Mouse (Mus musculus): ENCODE results near the gene Lrch3. TPM values are rescaled to one million over a fixed set of nuclear protein-coding genes. Genes with fewer than 3 reads are reported as not detected.
"Not testable (repeated sequence)": the region's sequence is repeated elsewhere in the genome, so short reads cannot be mapped to it uniquely, and the experiment has no call there.

Gene Lrch3
- polyA plus RNA-seq, 1 experiment from 2014 or later = 51.7 TPM

DNA sequence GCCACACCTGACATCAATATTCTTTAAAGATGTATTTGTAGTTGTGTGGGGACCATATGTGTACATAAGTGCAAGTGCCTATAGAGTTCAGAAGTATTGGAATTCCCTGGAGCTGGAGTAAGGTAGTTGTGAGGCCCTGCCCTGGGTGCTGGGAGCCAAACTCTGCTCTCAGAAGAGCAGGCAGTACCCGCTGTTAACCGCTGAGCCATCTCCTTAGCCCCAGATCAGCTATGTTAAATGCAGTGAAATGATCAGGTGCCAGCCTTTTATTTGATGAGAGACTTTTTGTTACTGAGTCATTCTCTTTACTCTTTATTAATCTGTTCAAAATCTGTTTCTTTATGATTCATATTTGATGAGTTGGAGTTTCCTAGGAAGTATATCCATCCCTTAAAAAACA is 16.0 kb downstream of the Lrch3 start:
- H3K36me3 ChIP-seq (ENCODE audit: control insufficient read depth, insufficient read depth, low read length) = no peaks in the 10 kb centered on the region
- no peaks in the 10 kb centered on the region for H3K27me3 ChIP-seq (ENCODE audit: control insufficient read depth, insufficient read depth, low read length)
- H3K9me3 ChIP-seq (ENCODE audit: control insufficient read depth, low read length) = no peaks in the 10 kb centered on the region
- DNase-seq (no peak), ATAC-seq (ENCODE audit: low FRiP score, low TSS enrichment) (no peak)
- no peak overlapping the region for H3K9ac ChIP-seq (replicated peaks; ENCODE audit: low read length)
- 14% methylated on average over 2 of the region's 2 CpGs for WGBS
- H3K4me1 ChIP-seq (ENCODE audit: control insufficient read depth, insufficient read depth, low read length) = no peaks in the 10 kb centered on the region
- H3K4me2 ChIP-seq (ENCODE audit: low read length) = peak overlapping the region; percentile 21; the same call in 1 of the 2 replicates
- H3K4me3 ChIP-seq (replicated peaks; ENCODE audit: low read depth, low read length) = no peak overlapping the region
- no peak overlapping the region; the same call in 1 of the 2 replicates for H3K27ac ChIP-seq (replicated peaks; ENCODE audit: low read depth, low read length)

DNA sequence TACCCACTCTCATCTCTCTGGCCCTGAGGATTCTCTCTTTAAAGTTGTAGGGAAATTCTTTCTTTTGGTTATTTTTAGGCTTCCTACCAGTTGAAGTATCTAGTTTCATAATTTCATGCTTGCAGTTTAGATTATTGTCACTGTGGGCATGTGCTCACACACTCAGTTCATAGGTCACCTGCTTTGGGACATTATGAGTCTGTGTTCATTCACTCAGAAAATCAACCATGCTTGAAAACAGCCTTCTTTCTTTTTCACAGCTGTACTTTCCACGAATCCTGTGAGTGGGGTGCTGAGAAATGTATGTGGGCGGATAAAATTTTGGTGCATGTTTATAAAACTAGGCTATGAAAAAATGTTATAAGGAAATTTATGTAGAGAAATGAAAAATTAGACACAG is 20.6 kb downstream of the Lrch3 start:
- Histone ChIP-seq H3K4me1 (ENCODE audit: control insufficient read depth, insufficient read depth, low read length) (no peaks in the 10 kb centered on the region), H3K4me3 (replicated peaks; ENCODE audit: low read depth, low read length) (no peak overlapping the region), H3K9me3 (ENCODE audit: control insufficient read depth, low read length) (no peaks in the 10 kb centered on the region), H3K27me3 (ENCODE audit: control insufficient read depth, insufficient read depth, low read length) (no peaks in the 10 kb centered on the region), H3K9ac (replicated peaks; ENCODE audit: low read length) (no peak overlapping the region), H3K4me2 (ENCODE audit: low read length) (no peak overlapping the region), H3K27ac (replicated peaks; ENCODE audit: low read depth, low read length) (no peak overlapping the region), H3K36me3 (ENCODE audit: control insufficient read depth, insufficient read depth, low read length) (no peaks in the 10 kb centered on the region)
- WGBS = 67% methylated on average over 2 of the region's 2 CpGs
- DNase-seq = no peak
- ATAC-seq (ENCODE audit: low FRiP score, low TSS enrichment) = no peak

DNA sequence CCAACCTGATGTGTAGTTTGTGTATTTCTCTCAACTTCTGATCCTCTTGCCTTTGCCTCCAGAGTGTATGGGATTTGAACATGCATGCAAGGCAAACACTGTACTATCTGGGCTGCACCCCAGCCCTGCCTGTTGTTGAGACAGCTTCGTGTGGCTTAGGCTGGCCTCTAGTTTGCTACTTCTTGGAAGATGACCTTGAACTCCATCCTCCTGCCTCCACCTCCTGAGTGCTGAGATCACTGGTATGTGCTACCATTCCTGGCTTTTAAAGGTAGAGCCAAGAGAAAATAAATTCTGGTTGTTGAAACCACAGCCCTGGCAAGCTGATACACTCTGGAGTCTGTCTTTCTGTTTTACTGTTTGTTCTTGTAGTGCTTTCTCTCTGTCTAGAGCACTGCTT is 21.2 kb downstream of the Lrch3 start:
- ATAC-seq (ENCODE audit: low FRiP score, low TSS enrichment) (no peak), DNase-seq (no peak)
- H3K4me3 ChIP-seq (replicated peaks; ENCODE audit: low read depth, low read length) = no peak overlapping the region
- 68% methylated on average over 1 of the region's 1 CpGs for WGBS
- H3K27ac ChIP-seq (replicated peaks; ENCODE audit: low read depth, low read length) = no peak overlapping the region
- H3K27me3 ChIP-seq (ENCODE audit: control insufficient read depth, insufficient read depth, low read length) = no peaks in the 10 kb centered on the region
- H3K9ac ChIP-seq (replicated peaks; ENCODE audit: low read length) = no peak overlapping the region
- no peaks in the 10 kb centered on the region for H3K36me3 ChIP-seq (ENCODE audit: control insufficient read depth, insufficient read depth, low read length)
- H3K4me1 ChIP-seq (ENCODE audit: control insufficient read depth, insufficient read depth, low read length) = no peaks in the 10 kb centered on the region
- no peak overlapping the region for H3K4me2 ChIP-seq (ENCODE audit: low read length)
- H3K9me3 ChIP-seq (ENCODE audit: control insufficient read depth, low read length) = no peaks in the 10 kb centered on the region

DNA sequence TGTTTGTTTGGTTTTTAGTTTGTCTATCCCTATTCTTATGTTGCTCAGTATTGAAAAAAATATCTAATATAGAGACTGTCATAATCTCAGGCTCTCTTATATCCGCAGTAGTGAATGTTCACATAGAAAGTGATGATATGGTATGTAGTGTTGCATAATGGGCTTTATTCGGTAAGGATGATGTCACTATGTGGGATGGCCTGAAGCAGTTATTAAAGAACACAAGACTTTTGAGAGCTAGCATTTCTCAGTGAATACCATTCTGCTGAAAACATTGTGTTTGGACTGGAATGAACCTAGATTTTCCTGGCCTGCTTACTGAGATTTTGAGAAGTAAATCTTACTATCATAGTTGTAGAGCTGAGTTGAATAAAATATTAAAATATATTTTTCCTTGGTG is 23.5 kb downstream of the Lrch3 start:
- no peak overlapping the region for H3K9ac ChIP-seq (replicated peaks; ENCODE audit: low read length)
- no peaks in the 10 kb centered on the region for H3K27me3 ChIP-seq (ENCODE audit: control insufficient read depth, insufficient read depth, low read length)
- no peak overlapping the region for H3K4me3 ChIP-seq (replicated peaks; ENCODE audit: low read depth, low read length)
- ATAC-seq (ENCODE audit: low FRiP score, low TSS enrichment) (no peak), DNase-seq (no peak)
- 85% methylated on average over 2 of the region's 2 CpGs for WGBS
- H3K36me3 ChIP-seq (ENCODE audit: control insufficient read depth, insufficient read depth, low read length) = no peaks in the 10 kb centered on the region
- H3K4me2 ChIP-seq (ENCODE audit: low read length) = no peak overlapping the region
- no peaks in the 10 kb centered on the region for H3K9me3 ChIP-seq (ENCODE audit: control insufficient read depth, low read length)
- no peaks in the 10 kb centered on the region for H3K4me1 ChIP-seq (ENCODE audit: control insufficient read depth, insufficient read depth, low read length)
- no peak overlapping the region for H3K27ac ChIP-seq (replicated peaks; ENCODE audit: low read depth, low read length)

DNA sequence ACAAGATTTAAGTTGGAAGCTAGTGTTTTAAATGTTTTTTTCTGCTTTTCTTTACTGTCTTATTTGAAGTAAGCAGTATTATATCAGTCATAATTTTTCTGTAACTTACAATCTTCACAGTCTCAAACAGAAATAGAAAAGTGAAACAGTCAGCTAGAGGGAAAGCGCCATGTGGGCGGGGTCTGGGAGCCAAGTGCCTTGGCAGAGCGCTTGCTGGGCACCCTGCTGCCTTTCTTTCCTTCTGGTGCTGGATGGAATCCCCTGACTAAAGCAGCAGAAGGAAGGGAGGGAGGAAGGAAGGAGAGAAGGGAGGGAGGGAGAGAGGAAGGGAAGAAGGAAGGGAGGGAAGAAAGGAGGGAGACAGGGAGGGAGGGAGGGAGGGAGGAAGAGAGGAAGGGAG is 25.4 kb downstream of the Lrch3 start:
- ATAC-seq (ENCODE audit: low FRiP score, low TSS enrichment); H3K27ac ChIP-seq (replicated peaks; ENCODE audit: low read depth, low read length); H3K9ac ChIP-seq (replicated peaks; ENCODE audit: low read length); H3K27me3 ChIP-seq (ENCODE audit: control insufficient read depth, insufficient read depth, low read length); H3K9me3 ChIP-seq (ENCODE audit: control insufficient read depth, low read length); H3K4me3 ChIP-seq (replicated peaks; ENCODE audit: low read depth, low read length); H3K4me1 ChIP-seq (ENCODE audit: control insufficient read depth, insufficient read depth, low read length); H3K36me3 ChIP-seq (ENCODE audit: control insufficient read depth, insufficient read depth, low read length); H3K4me2 ChIP-seq (ENCODE audit: low read length); DNase-seq: not testable (repeated sequence)
- WGBS = 21% methylated on average over 3 of the region's 3 CpGs

DNA sequence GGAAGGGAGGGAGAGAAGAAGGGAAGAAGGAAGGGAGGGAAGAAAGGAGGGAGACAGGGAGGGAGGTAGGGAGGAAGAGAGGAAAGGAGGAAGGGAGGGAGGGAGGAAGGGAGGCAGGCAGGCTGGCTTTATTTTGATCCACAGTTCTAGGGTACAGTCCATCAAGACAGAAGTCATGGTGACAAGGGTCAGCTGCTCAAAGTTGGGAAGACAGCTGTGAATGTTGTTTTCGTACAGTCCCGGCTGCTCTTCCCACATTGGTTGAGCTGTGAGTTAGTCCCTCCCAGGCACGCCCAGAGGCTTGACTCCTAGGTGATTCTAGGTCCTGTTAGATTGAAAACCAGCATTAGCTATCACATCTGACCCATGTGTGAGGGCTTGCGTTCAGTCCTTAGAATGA is 25.8 kb downstream of the Lrch3 start:
- not testable (repeated sequence) for H3K9me3 ChIP-seq (ENCODE audit: control insufficient read depth, low read length); H3K27ac ChIP-seq (replicated peaks; ENCODE audit: low read depth, low read length); DNase-seq; H3K4me1 ChIP-seq (ENCODE audit: control insufficient read depth, insufficient read depth, low read length); H3K36me3 ChIP-seq (ENCODE audit: control insufficient read depth, insufficient read depth, low read length); H3K4me2 ChIP-seq (ENCODE audit: low read length); H3K27me3 ChIP-seq (ENCODE audit: control insufficient read depth, insufficient read depth, low read length); H3K9ac ChIP-seq (replicated peaks; ENCODE audit: low read length); H3K4me3 ChIP-seq (replicated peaks; ENCODE audit: low read depth, low read length); ATAC-seq (ENCODE audit: low FRiP score, low TSS enrichment)
- WGBS = 95% methylated on average over 4 of the region's 4 CpGs

DNA sequence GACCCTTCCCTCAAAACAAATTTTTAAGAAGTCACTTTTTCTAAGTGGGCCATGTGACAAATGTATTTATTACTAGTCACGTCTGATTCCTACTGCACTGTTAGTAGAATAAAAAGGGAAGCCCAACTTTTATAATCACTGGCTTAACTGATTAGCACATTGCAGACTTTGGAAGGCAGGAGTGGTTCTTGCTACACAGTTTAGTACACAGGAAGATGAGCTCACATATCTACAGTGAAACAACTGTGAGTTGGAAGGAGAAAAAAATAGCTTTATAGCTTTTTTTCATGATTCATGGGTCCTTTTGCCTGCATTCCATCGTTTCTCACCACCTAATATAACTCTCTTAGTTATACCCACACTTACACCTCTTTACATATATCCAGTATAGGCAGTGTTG is 27.3 kb downstream of the Lrch3 start:
- ATAC-seq (ENCODE audit: low FRiP score, low TSS enrichment) = not testable (repeated sequence)

DNA sequence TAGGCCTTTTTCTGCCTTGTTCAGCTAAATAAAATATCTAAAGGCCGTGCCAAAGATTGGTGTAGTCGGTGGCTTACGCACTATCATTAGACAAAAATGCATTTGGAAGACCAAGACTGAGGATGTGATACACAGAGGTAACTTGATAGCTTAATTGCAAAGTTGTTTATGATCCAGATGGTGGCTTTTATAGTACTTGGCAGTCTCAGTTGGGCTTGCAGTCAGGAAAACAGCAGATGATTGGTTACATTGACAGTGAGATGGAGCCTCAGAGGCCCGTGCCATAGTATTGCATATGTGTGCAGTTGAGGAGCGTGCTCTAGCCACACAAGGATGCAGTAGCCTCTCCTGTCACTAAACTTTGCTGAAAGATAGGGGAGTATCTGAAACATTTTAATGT is 28.8 kb downstream of the Lrch3 start:
- H3K27me3 ChIP-seq (ENCODE audit: control insufficient read depth, insufficient read depth, low read length) = no peaks in the 10 kb centered on the region
- no peak overlapping the region for H3K27ac ChIP-seq (replicated peaks; ENCODE audit: low read depth, low read length)
- no peaks in the 10 kb centered on the region for H3K36me3 ChIP-seq (ENCODE audit: control insufficient read depth, insufficient read depth, low read length)
- H3K9ac ChIP-seq (replicated peaks; ENCODE audit: low read length) = no peak overlapping the region
- DNase-seq = no peak
- no peaks in the 10 kb centered on the region for H3K9me3 ChIP-seq (ENCODE audit: control insufficient read depth, low read length)
- 92% methylated on average over 5 of the region's 5 CpGs for WGBS
- H3K4me3 ChIP-seq (replicated peaks; ENCODE audit: low read depth, low read length) = no peak overlapping the region
- ATAC-seq (ENCODE audit: low FRiP score, low TSS enrichment) = no peak
- no peaks in the 10 kb centered on the region for H3K4me1 ChIP-seq (ENCODE audit: control insufficient read depth, insufficient read depth, low read length)
- H3K4me2 ChIP-seq (ENCODE audit: low read length) = no peak overlapping the region

More for the DNA sequence above, 27.3 kb downstream of the Lrch3 start:
- not testable (repeated sequence) for H3K27me3 ChIP-seq (ENCODE audit: control insufficient read depth, insufficient read depth, low read length); H3K4me2 ChIP-seq (ENCODE audit: low read length); H3K9me3 ChIP-seq (ENCODE audit: control insufficient read depth, low read length); H3K4me3 ChIP-seq (replicated peaks; ENCODE audit: low read depth, low read length); DNase-seq; H3K36me3 ChIP-seq (ENCODE audit: control insufficient read depth, insufficient read depth, low read length); H3K4me1 ChIP-seq (ENCODE audit: control insufficient read depth, insufficient read depth, low read length); H3K9ac ChIP-seq (replicated peaks; ENCODE audit: low read length); H3K27ac ChIP-seq (replicated peaks; ENCODE audit: low read depth, low read length)
- 91% methylated on average over 2 of the region's 2 CpGs for WGBS

DNA sequence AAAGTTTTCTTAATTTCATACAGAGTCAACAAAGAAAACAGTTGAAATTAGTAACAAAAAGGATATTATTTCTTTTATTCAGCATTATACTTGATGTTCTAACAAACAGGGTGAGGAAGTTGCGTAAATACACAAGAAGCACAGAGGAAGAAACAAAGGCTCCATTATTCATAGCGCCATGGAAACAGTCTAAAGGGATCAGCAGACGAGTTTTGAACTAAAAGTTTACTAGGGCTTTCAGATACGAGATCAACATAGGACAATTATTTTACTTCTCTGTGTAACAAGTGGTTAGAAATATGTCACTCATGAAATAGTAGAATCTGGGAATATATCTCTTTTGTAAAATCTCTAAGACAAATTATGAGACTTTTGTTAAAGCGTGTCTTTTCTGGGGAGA is 31.5 kb downstream of the Lrch3 start:
- Histone ChIP-seq H3K36me3 (ENCODE audit: control insufficient read depth, insufficient read depth, low read length) (no peaks in the 10 kb centered on the region), H3K9ac (replicated peaks; ENCODE audit: low read length) (no peak overlapping the region), H3K4me2 (ENCODE audit: low read length) (no peak overlapping the region), H3K9me3 (ENCODE audit: control insufficient read depth, low read length) (no peaks in the 10 kb centered on the region), H3K4me3 (replicated peaks; ENCODE audit: low read depth, low read length) (no peak overlapping the region), H3K27ac (replicated peaks; ENCODE audit: low read depth, low read length) (0 out of 2 replicates have a peak overlapping the region, but pooled peaks have one; percentile 13), H3K27me3 (ENCODE audit: control insufficient read depth, insufficient read depth, low read length) (no peaks in the 10 kb centered on the region), H3K4me1 (ENCODE audit: control insufficient read depth, insufficient read depth, low read length) (no peaks in the 10 kb centered on the region)
- DNase-seq (no peak), ATAC-seq (ENCODE audit: low FRiP score, low TSS enrichment) (no peak)
- 37% methylated on average over 5 of the region's 5 CpGs for WGBS
